Mouse (Mus musculus) layer of hippocampus, postnatal 14 days (tissue): ENCODE measurements around the gene Plch2. TPM values are rescaled to one million over a fixed set of nuclear protein-coding genes. Genes with fewer than 3 reads are reported as not detected.

Experiments
- DNase-seq, 2 experiments: peaks; one replicate each; pipeline ENCODE4 v3.0.0; 2021 to 2022; ENCODE audit warnings: low spot score in 2 of 2, mixed read lengths in 1 of 2
- total RNA-seq, 2 experiments: library from RNA; stranded (reverse); gene quantifications; 2 replicates each; pipeline ENCODE4 v1.2.3; 2021

Gene Plch2
- total RNA-seq, 2 experiments from 2014 or later = 90.9 to 97.9 TPM

DNA sequence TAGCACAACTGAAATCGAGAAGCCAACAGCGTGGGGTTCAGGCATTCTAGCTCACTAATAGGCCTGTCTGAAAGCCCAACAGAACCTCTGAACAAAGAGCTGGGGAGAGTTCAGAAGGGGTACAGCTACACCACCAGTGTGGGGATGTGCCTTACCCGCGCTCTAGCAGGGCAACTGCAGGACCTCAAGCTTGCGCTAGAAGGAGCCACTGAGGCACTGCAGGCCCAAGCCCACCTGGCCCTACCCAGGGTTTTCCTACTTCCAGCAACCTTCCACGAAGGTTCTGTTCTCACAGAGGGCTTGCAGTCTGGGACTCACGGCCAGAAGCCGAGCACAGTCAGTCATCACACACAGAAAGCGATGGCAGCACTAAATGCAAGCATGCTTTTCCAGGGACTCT lies 18.6 kb upstream of the Plch2 start:
- DNase-seq = no peak

DNA sequence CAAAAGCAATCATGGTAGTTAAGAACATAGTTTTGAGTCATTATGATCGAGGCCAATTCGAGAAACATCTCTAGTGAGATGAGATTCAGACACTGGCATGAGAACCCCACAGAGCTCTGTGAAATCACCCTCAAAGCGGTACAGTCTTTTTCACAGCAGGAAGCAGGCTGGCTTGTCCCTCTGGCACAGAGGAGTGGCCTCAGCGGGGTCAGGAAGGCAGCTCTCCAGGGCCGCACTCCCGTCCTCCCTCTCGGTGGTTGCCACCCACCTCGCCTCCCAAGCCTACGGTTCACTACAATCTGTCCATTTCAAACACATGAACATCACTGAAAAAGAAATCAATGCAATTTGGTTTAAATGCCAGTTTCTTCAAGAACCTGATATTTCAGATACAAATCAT lies 17.8 kb upstream of the Plch2 start:
- no peak for DNase-seq

DNA sequence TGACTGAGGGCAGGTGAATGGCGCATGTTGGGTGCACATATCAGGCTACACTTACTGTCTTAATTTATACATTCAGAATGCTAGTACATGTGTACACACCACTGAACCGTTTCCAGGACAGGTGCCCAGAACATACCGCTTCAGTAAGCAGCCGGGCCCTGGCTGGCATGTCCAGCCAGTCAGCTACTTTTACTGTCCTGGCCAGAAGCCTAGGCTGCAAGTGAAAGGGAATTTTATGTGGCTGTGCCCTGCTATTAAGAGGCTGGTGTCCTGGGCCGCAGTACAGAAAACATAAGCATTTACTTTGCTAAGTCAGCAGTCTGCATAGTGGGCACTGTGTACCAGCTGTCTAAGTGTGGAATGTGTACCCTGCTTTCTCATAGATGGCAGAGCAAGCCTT lies 14.3 kb upstream of the Plch2 start:
- DNase-seq = no peak

DNA sequence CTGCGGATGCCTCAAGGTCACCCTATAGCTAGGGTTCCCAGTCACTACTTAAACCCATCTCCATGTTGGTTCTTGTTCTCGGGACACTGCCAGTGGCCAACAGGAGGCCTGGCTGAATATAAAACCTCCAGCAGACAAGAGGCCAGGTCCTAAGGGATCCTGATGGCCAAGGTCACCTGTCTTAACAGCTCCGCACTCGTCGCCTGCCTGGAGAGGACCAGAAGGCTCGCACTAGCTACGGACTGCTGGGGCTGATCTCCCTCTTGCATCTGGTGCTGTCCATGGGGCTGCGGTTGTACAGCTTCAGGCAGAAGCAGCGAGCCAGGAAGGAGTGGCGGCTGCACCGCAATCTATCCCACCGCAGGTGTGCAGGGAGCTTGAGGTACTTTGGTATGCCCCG lies 13.6 kb upstream of the Plch2 start:
- no peak for DNase-seq

DNA sequence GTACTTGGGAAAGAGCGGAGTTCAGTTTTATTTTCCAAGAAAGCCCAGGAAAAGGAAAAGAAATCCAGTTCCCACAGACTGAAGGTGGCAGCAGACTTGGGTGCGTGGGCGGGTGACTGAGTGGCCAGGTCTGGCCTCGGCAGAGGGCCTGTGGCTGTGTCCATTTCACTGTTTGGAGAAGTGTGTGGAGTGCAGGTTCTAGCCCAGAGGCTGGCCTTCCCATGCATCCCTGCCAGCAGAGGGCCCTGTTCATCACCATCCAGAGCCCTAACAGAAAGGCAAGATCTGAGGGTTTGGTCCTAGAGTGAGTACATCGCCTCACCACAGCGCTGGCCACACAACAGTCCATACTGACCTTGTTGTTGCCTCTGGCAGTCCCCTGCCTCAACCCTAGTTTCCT lies 12.6 kb upstream of the Plch2 start:
- no peak for DNase-seq

DNA sequence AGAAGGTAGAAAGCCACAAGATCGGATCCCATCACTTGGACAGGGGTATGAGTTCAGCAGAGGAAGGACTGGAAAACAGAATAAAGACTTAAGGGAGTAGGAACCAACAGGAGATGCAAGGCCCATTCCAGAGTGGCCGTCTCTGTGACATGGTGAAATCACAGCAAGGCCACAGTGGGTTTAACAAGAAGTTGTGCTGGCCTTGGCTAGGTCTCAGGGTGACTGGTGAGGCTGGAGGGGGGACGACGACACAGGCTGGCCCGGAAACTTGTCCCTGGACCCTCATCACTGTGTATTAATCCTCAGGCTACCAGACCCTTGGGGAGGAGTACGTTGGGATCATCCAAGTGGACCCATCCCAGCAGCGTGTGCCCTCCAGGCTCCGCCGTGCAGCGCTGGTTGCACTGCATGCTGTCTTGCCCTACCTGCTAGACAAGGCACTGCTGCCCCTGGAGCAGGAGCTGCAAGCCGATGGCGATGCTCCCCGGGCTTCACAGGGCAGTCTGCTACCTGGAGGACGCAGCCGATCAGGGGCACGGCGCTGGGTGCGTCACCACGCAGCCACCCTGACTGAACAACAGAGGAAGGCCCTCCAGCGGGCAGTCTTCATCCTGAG lies 11.9 kb upstream of the Plch2 start:
- DNase-seq = no peak

DNA sequence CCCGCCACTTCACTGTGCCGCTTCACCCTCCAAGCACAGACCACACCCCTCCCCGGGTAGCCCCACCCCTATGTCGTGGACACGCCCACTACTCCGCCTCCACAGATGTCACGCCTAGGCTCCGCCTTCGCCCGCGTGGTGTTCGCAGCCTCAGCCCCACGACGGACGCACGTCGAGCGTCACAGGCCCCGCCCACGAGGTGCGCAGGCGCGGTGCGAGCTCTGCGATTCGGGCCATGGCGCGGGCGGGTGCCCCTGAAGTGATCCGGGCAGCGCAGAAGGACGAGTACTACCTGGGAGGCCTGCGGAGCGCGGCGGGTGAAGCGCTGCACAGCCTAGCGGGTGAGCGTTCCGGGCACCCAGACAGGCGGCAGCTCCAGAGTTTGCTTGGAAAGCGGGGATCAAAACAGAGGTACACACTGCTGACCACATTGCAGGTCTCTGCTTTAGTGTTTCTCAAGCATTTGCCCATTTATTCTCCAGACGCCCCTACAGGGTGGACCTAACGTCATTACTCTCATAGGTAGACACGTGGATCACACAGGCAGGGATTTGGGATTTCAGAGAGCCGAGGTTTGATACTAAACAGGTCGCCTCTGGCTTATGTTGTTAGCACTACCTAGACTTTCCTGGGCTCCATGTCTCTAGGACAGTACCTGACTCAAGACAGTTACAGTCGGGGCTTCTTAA lies 10.4 kb upstream of the Plch2 start, which contains the start of gene Pex10:
Pex10 (plus strand) TSS at position 183 of the 689 bp plus-strand sequence.
- peak; percentile 92 to 97 for DNase-seq

DNA sequence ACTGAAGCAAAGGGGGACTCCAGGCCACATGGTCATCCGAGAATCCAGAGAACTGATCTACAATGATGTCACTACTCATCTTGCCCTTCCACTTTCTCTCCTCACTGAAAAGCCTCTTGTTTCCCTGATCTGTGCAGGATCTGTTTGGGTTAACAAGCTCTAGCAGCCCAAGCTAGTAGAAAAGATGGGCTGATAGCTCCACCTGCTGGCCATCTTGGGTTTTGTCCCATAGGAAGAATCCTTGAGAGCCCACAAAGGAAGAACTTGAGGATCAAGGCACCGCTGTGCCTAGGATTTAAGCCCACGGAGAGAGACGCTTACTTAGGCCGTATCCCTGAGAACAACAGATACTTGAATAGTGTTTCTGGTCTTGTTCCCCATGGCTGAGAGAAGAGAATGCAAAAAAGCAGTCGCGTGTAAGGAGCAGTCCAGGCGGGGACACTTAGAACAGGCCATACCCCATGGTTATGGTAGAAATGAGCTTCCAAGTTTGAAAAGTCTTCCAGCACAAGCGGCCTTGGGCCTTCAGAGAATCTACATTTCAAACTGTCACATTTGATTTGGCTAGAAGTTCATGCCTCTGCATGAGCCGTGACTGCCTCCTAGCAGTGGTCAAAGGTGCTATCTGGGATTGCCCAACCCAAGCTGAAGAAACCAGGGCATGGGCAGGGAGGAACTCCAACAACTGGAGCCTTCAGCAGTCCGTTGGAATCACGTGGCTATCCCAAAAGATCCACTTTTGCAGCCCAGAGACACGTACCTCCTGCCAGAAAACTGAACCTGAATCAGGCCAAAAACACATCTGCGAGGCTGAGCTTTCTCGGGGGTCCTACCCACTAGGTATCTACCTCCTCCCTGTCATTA lies 9.6 kb upstream of the Plch2 start:
- DNase-seq = peak; percentile 91 to 95

DNA sequence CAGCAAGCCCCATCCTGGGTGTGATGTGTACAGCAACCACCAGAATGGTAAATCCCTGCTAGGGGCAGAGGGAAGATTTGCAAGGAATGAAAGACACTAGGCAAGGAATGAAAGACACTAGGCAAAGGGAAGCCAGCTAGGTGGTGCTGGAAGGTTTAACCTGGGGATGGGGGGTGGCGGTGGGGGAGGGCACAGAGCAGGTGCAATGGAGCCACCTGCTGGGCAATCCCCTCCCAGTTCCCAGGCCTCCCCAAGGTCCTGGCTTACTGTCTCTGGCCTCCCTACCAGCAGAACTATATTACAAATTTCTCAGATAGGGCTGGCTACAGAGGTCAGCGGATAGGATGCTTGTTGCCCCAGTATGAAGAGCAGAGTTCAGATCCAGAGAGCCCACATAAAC lies 7.9 kb upstream of the Plch2 start:
- DNase-seq = no peak

DNA sequence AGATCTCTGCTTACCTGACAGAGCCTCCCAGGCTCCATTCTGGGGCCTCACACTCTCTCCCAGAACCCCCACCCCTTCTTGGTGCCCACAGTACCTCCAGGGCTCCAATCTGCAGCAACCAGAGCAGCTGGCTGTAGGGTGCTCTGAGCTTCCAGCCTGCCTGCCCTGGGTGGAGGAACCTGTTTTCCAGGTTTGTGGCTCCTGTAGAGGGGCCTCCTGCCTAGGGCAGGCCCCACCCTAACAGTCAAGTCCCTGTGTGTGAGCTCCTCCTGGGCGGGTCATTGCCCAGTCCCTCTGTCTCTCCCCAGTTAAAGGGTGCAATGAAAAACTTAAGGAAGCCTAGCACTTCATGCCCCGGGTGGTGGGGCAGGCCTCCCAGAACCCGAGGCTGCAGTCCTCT lies 7.3 kb upstream of the Plch2 start:
- DNase-seq = no peak

DNA sequence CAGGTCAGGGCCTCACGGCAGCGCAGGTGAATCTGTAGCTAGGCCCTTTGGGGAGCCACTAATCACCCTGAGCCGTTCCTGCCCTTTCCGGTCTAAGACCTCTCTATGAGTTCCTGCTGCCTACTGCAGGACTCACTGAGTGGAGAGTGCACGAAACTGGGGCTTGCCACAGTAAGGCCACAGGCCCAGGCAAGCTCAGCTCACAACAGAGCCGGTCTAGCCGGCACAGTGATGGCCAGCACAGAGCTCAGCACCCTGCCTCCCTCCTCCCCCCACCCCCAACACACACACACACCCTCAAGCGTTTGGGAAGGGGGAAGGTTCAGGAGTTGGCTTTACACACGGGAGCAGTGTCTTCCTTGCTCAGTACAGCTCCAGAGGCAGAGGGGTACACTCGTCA lies 1.7 kb upstream of the Plch2 start:
- DNase-seq = no peak

DNA sequence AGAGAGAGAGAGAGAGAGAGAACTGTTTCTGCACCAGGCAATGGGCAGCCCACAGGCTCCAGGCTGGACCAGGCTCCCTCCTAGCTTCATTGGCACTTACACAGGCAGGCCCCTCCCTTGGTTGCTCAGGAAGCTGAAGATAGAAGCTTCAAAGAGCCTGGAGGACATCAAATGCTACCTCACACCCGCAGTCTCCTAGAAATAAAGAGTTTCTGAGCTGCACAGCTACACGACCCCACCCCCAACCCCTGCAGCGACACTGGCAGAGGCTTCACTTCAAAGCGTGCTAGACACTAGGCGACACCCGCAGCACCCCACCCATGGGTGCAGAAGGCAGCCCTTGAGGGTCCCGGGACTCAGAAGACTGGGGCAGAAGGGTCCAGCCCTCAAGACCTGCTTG lies 6.5 kb downstream of the Plch2 start:
- no peak for DNase-seq

DNA sequence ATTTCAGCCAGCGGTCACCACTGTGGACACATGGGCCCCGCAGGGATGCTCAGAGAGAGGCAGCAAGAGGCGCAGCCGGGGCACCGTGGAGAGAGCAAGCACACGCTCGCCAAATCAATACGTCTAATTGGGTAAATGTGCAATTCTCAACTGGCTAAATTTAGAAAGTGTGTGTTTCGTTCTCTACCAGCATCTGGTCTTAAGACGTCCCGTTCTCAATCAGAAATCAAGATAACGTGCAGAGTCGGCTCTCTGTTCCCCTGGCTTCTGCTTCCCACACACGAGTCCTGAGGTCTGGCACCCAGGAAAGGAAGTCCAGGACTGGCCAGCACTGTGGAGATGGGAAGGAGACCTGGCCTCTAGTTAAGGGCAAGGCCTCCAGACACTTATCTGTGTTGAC lies 9.9 kb downstream of the Plch2 start:
- DNase-seq = no peak

DNA sequence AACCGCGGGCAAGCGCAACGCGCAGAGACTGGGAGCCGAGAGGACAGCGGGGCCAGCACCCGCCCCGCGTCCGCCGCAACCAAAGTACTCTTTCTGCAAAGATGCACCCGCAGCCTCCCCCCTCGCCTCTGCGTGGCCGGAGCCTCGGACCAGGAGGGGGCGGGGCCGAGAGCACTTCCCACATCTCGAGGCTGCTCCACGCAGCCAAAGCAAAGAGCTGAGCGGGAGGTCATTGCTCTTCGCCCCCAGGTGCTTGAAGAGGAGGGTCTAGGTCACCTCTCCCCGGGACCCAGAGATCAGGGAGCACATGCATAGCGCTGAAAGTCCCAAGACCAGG lies 13.3 kb downstream of the Plch2 start:
- no peak for DNase-seq

DNA sequence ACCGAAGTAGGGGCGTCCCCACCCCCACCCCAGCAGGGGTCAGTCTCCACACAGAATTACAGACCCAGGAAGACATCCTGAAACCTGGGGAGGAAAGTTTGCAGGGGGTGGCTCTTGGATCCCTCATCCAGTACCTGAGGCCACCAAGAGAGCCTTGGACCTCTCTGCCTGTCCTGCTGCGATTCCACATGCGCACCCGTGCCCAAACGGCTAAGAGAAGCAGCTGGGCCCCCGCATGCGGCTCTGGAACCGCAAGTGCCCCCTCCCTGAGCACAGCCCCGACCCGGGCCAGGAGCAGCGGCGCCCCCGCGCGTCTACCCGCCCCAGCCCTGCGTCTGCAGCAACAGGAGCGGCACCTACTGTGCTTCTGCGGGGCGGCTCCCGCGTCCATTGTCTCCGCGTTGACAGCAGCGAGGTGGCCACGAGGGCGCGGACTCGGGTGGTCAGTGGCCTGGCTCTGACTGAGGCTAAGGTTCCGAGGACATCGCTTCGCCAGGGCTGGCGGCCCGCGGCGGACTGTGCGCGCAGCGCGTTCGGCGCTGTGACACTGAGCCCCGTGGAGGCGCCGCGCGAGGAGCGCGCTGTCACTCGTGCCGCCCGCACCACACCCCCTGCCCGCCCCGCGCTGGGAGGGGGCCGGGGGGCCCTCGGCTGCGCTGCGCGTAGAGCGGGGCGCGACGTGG lies 13.8 kb downstream of the Plch2 start:
- no peak for DNase-seq

DNA sequence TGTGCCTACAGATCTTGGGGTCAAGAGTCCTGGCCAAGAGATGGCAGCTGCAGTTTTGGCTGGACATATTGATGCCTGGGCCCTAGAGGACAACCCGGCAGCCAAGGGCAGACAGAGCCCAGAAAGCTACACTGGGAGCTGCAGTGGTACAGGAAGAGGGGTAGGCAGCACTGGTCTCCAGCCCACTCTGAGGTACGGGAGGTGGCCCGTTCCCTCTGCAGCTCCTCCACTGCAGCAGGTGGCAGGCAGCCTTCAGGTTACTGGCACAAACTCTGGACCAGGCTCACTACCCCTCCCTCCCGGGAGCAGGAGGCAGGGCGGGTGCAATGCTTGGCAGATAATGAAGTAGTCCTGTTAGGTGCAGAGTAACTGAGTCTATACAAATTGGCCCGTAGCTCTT lies 15.9 kb downstream of the Plch2 start:
- DNase-seq = no peak

DNA sequence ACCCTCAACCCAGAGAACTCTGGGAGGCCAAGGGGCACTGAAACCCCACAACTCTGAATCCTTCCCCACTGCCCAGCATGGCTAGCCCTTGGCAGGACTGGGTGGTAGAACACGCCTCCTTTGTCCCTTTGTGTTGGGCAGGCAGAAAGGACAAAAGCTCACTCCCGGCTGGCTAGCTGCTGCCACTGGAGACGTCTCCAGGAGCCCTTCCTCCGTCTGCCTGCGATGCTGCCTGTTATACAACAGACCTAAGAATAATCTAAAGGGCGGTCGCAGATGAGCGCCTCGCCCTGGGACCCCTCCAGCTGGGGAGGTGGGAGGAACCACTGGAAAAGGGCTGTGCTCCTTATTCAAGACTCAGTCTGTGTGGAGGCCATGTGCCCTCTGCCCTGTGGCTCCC lies 16.4 kb downstream of the Plch2 start:
- DNase-seq = no peak

DNA sequence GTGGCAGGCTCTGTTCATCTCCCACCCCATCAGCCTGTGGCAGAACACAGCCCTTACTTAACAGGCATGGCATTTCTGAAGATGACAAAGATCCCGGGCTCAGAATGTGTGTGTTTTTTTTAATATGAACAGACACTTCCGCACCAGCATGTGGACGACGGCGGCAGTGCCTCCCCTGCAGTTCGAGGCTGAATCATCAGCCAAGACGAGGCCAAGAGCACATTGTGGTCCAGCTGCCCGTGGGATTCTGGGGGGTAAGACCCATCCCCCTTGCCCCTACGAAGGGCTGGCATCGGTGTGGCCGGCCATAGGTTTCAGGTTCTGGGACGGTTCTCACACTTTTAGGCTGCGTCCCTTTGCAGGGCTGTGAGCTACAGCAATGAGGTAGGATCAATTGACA lies 21.8 kb downstream of the Plch2 start:
- no peak for DNase-seq

DNA sequence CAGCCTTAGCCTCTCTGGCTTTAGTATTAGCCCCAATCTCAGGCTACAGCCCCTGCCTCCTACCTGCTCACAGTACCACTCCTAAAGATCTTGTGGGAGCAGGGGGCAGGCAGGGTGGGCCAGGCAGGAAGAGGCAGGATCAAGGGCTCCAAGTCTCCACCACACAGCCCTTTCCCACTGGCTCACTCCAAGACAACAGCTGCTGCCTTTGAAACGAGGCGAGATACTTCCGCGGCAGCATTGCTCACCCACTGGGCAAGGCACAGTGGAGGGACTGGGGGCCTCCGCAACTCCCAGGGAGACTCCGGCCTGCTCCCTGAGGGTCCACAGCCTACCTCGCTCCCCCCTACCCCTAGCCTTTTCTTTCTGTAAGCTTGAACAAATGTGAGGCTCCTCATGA lies 22.4 kb downstream of the Plch2 start:
- DNase-seq = no peak

DNA sequence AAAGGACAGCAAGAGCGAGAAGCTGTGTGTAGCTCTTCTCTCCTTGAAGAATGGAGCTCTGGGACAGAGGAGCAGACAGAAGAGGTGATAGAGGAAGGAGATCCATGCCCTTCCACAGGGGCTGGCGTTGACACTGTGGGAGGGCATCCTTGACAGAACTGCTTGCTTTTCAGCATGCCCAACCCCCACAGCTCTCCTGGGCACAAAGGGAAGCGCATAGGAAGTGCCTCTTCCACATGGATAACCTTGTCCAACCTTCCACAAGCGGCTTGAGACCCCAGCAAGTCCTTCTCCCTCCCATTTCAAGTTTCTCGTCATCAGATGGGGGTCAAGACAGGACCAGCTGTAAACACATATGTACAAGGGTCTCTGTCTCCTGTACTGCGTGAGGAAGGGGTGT lies 23.5 kb downstream of the Plch2 start:
- DNase-seq = no peak

DNA sequence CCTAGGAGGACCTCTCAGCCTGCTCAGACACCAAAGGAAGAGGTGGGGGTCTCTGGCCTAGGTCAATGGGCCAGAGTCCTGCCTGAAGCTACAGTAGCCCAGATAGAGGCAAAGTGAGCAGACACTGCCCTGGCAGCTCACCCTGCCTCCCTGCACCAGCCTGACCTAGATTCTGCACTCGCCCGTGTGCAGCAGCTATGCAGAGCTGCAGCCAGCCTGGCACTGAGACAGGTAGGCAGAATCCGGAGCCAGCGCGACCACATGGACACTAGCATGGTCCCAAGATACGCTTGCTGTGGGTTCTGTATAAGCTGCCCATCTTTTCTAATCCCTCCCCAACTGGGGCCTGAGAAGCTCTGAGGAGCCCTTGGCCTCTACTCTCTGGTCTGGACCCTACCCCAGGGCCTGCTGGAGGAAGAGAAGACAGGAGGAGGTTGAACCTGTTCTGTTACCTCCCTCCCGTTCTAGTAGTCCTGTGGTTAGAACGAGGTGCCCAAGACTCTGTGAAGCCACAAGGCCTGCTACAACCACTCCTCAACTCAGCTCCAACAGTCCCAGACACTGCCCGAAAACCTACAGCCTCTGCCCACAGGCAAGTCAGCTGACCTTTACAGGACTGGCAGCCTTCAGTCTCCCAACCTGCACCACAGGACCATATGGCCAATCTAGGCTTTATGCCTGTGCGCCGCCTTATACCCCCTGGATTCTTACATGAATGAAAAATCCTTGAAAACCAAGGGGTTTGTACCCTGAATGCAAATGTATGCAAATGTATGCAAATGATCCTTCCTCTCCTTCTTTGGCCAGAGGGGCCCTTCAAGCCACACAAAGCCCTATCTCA lies 32.2 kb downstream of the Plch2 start:
- DNase-seq = no peak
